Mouse (Mus musculus) 3134 (cell line): ENCODE results near the gene Zbtb32.

Experiments used
- DNase-seq: peaks from one replicate; pipeline ENCODE4 v3.0.0-alpha.2; 2011; ENCODE audit warnings: low spot score; ENCODE audit not compliant: insufficient read length; ENCODE audit errors: extremely low read depth

Gene Zbtb32

DNA sequence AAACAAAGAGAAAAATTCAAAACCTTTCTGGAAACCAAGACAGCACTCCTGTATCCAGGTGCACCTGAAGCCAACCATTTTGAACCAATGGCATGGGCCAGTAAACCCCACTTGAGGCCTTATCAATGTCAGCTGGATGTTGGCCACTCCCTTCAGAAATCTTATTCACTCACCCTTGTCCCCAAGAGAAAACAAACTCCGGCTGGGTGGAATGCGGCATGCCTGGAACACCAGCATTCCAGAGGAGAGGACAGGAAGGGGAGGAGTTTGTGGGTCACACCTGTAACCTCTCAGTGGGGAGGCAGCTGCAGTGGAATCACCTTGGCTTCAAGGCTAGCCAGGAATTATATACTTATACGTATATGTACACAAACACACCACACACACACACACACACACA is 3.9 kb upstream of the Zbtb32 start:
- no peak for DNase-seq

DNA sequence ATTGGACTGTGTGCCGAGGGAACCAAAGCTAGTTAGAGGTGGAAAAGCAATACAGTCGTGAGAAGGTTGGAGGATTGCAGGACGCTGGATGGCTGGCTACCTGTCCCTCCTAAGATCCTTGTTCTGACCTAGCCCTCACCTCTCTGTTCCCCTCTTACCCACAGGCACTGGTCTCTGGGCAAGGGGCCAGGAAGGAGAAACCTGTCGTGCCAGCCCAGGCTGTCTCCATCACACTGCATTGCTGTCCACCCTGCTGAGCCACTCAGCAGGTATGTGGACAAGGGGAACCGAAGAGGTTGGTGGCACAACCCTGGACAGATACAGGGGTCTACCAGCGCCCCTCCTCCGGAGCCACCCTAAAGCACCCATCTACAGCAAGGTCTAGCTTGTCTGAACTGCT is 1.9 kb upstream of the Zbtb32 start:
- no peak for DNase-seq

DNA sequence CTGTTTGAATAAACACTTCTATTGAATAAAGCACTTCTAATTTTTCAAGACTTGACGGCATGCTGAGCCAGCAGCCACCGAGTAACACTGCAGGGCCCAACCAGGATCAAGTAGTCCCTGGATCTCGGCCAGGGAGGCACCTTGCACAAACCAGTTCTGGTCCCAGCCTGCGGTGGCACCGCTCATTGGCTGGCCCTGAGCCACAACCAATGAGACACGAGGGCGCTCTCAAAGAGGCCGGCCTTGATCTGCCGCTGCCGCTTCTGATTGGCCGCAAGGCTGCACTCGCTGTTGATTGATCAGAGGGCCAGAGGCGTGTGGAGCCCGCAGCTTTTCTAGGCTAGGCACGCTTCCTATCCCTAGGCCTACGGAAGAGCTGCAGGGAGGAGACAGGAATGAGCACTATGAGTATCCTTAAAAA is 1.2 kb upstream of the Zbtb32 start:
- DNase-seq = no peak

DNA sequence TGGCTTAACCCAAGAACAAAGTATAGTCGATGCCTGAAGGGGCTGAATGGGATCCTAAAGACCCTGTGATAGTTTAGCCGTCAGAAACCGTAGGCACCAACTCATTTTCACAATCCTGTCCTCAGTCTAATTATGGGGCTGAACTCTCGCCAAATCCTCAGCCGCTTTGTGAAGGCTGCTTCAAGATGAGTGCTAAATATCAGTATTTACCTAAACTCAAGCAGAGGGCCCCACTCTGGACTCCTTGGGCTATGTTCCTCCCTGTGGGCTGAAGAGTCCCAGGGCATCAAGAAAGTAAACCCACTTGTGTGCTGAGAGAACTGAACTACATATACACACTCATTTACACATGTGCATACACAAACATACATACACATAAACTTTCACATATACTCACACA is 1.9 kb downstream of the Zbtb32 start:
- no peak for DNase-seq

DNA sequence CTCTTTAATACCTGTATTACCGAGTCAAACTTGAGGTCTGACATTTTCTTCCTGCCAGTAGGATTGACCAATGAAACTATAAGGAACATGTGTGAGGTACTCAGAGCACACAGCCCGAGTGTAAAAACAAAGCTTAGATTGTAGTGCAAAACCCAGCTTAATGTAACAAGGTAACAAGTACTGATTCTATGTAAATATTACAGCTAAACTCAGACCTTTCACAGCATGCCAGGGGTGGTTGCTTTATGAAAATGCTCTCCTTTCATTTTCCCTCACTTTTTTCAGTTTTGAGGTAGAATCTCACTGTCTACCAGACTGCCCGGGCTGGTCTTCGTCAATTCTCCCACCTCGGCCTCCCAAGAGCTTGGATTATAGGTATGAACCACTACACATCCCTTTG is 2.6 kb downstream of the Zbtb32 start:
- DNase-seq = no peak

DNA sequence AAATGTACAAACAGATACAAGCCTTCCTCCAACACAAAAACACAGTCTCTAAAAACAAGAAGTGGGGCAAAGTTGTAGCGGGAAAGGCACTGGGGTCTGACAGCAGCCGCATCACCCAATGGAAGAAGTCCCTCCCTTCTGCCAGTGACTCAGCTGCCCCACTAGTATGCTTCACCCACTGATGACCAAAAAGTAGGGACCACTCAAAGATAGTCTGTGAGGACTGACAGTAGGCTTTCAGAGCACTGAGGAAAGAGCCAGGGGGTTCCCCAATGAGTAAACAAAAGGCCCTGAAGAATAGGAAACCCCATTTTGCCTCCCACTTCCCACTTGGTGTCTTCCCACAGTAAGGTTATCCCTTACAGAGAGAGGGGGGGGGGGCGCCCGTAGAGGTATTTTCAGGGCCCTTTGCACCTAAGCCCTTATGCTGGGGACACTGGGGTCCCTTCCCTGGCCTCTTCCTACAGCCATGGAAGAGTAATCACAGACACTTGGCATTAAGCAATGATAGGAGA is 4.1 kb downstream of the Zbtb32 start:
- no peak for DNase-seq

DNA sequence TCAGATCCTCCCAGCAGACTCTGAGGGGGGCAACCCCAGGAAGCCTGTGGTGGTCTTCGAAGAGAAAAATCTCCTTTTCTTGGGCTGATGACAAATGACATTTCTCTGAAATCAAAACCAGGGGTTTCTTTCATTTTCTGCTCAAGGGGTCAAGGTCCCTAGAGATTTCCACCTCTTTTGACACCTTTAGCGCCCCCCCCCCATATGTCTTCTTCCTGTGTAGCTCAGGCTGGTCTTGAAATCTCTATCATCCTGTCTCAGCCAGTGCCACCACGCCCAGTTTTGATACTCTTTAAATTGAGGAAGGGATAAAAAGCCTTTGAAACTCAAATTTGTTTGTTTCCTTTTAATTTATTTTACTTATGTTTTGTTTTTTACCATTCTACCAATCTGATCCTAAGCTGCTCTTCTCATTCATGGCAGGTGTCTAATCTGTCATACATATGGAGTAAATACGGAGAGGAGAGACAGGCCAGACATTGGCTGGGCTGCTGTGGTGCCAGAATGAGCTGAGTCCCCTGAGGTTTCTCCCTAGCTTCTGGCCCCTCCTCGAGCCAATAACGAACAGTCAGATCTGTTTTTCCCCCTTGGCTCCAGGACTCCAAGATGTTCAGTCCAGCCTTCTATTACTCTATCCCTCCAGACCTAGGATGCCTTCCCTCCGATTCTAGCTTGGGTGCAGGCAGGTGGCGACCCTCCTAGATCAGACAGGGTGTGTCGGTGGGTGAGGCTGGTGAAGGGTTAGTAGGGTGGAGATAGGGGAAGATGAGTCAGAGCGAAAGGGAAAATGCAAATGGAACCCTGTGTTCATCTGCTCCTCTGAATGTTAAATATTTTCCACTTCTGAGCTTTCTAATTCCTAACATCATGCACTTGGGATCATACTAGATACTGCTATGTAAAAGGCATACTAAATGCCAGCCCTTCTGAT is 4.9 kb downstream of the Zbtb32 start:
- no peak for DNase-seq

DNA sequence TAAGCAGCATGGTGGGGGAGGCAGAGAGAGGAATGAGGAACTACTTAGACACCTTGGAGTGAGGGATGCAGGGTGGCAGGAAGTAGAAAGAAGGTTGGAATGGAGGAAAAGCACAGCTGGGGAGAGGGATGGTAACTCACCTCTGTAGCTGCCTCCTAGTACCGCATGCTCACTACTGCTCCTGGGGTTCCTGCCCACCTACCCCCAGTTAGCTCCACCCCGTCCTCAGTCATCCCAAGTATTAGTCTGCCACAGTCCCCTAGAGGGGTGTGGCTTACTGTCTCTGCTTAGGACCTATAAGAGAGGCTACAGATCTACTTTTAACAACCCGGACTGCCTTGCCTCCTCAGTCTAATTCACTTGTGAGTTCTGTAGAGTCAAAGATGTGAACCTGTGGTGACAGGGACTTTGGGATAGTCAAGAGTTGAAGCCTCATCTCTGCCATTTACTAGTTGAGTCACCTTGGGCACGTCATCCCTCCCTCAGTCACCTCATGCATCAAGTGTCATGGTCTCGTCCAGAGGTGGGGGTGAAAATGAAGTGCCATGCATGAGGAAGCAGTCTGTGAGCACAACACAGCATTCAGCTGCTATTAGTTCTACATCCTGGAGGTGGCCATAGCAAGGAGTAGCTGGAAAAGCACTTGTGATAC is 5.8 kb downstream of the Zbtb32 start:
- no peak for DNase-seq

DNA sequence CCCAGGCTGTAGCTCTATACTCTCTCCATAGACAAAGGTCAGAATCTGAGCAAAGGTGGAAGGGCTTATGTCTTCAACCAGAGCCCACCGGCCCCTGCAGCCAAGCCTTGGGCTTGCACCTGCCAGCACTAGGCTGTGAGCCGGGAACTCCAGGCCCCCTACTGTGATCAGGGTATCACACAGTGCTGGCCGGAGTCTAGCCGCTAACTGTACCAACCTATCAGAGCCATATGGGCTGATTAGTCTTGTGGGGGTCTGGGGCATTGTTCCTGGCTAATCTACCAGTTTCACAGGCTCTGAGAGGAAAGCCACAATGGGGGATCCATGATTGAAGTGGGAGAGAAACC is 7.1 kb downstream of the Zbtb32 start:
- DNase-seq = no peak

DNA sequence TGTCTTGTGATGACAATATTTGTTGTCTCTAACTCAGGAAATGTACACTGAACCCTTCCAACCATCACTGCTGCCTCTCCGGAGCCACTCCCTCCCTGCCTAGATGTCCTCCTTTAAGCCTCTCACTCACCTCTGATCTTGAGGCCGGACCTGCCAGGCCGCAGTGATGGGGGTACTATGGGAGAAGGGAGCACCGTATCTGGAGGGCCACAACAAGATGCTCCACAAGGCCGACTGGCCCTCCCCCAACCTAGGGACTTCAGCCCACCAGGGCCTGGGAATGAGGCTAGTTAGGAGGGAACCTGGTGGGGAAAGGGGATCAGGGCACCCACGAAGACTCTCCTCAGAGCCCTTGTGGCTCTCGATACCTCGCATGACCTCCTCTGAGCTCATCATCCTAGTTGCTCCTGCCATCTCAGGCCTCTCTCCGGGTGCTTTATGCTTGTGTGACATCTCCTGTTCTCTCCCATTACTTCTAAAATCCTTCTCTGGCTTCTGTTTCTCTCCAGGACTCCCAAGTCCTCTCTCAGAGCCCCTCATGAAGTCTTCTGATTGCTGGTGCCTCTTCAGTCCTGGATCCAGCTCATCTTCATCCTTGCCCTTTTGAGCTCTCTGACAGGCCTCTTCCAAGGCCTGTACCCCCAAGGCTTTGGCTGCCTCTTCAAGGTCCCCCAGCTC is 7.6 kb downstream of the Zbtb32 start:
- no peak for DNase-seq

DNA sequence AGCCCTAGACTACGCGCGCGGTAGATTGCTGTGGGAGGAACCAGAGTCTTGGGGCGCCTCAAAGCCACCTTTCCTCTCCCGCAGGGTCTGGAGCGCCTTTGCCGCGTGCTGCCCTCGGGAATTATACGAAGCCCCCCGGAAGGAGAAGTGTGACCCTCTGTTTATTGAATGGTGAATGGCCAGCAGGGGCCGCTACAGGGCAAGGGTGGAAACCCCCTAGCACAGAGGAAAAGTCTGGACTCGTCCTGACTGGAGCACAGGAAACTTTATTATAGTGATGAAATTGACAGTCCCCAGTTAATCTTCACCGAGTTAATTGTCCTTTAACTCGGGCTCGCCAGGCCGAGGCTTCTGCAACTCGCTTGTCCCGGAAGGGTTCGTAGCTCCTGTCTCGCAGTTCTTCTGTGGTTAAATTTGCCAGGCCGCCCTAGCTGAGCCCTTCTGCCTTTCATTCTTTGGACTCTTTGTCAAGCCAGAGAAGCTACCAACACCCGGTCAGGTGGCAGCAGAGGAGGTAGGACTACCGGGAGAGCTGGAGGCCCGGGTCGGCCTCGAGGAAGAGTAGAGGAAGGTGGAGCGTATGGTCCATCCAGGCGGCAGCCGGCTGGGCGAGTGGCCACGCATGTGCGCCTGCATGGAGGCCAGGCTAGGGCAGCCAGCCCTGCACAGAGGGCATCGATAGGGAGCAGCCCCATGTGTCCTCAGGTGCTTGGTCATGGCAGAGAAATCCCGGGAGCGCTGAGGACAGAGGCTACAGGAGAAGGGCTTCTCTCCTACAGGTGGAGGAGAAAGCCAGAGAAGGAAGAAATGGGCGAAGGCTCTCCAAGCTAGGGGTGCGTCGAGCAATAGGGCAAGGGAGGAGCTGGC is 9.0 kb downstream of the Zbtb32 start:
- DNase-seq = peak; percentile 48

DNA sequence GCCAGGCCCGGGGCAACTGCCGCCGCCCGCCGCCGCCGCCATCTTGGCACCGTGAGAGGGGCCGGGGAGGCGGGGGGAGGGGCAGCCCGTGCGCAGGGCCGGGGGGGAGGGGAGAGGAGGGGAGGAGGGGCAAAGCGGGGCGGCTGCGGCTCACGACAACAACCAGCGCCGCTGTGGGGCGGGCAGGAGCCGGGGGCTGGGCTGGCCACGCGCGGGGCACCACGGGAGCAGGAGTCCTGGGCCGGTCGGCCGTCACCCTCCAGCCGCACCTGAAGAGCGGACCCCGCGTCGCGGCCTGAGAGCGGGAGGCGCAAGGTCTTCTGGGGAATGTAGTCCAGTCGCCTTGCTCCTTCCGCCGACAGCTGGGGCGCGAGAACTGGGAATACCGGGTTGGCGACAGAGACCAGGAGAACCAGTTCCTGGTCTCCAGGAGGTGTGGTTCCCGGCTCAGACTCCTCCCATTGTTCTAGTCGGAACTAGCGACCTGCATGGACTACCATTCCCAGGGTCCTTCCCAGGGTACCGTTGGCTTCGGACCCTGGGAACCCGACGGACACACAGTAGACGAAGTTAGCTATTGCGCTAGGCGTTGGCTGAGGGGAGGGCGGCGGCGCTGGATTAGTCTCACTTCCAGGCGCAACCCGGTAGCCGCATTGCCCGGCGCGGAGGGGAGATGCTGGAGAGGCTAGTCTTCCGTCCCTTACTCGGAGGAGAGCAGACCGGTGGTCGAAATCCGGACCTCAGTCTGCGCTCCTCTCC is 9.9 kb downstream of the Zbtb32 start, which contains the start of gene Kmt2b:
Gene Kmt2b (minus strand): TSS at position 51 of the 759 bp plus-strand sequence.
- peak; percentile 98 for DNase-seq

DNA sequence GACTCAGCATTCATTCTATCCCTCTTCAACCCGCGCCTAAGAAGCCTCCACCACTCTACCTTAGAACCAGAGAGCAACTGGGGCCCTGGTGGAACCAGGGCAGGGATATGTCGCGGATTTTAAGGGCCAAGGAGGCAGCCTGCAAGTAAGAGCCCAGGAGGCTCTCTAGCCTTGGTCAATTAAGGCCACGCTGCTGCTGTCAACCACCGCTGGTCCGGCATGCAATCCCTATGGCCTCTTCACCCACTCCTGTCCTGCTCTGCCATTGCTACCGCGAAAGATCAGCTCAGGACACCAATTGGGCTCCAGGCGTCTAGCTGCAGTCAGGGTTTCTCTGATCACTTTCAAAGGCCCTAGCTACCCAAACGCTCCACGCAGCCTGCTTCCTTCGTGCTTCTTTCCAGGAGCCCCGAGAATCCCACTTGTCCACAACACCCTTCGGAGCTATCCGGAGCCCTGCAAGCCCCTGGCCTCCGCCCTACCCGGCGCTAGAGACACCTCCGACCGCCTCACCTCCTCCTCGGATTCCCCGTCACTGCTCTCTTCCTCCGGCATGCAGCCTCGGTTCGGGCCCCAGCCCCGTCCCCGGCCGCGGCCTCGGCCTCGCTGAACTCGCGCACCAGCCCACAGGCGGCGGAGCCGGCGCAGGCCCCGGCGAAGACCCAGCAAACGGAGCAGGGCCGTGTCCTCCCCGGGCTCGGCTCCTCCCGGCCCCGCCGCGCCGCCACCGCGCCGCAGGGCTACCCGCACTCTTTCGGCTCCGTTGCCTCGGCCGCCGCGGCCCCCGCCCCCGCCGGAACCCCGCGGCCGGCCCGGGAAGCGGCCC is 10.7 kb downstream of the Zbtb32 start:
- DNase-seq = peak; percentile 52

DNA sequence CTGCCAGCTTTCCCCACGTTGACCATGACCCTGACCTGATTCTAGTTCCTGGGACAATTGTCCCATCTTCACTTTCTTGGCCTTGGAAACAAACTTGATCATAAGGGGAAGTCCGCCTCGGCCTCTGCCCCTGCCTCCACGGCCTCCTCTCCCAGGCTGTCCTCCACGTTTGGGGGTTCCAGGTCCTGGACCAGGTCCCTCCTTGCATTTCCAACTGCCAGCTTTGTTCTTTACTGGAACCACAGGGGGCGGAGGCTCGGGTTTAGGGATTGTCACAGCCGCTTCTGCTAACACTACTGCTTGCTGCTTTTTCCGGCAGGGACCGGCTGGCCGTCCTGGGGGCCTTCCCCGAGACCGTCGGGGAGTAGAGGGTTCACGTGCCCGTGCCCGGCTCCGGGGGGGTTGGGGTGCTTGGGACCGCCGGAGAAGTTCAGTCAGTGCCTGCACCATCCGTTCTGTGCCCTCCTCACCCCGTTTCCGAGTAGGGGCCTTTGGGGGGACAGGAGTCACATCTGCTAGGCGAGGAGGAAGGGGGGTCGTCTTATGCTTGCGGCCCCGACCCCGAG is 12.2 kb downstream of the Zbtb32 start:
- no peak for DNase-seq

DNA sequence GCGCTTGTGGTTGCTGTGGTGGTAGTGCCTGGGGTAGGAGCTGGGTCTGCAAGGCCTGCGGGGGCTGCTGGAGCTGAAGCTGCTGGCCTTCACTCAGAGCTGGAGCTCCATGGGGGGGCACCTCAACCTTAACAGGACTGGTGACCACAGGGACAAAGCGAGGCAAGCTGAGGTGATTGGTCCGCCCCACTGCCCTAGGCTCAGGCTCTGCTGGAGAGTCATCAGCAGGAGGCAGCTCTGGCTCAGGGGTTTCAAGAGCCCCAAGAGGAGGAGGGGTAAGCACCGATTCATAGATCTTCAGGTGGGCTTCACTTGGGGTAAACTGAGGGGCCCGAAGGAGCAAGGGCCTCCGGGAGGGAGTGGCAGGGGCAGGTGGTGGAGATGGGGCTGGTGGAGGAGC is 13.5 kb downstream of the Zbtb32 start:
- DNase-seq = no peak

DNA sequence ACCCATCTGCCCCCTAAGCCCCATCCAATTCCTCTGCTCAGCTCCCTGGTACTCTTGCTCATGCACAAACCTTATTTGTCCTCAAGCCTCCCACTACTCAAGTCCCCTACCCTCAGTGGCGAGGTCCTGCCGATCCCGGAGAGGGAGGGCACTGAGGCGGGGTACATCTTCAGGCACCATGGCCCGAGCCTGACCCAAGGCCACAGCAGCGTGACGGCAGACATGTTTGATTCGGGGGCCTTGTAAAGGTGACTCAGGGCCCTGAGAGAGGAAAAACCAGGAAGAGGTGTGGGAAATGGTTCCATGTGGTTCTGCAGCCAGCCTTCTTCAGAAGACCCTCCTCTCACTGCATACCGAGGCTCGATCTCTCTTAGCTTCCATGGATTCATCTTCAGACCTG is 14.4 kb downstream of the Zbtb32 start:
- DNase-seq = no peak

DNA sequence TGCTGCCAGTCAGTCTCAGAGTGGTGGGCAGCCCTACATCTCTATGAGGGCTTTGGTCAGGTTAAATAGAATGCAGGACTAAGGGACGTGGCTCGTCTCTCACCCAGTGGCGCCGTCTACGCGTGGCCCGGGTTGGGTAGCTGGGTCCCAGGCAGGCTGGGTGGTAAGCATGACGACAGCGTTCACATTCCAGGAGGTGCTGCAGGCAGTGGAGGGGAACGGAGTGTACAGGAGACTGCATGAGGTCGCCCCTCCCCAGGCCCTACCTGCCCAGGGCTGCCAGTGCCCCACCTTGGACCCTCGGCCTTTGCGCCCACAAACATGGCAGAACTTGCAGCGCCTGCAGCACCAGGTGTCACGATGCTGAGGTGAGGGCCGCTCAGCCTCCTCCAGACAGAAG is 17.2 kb downstream of the Zbtb32 start:
- DNase-seq = no peak

DNA sequence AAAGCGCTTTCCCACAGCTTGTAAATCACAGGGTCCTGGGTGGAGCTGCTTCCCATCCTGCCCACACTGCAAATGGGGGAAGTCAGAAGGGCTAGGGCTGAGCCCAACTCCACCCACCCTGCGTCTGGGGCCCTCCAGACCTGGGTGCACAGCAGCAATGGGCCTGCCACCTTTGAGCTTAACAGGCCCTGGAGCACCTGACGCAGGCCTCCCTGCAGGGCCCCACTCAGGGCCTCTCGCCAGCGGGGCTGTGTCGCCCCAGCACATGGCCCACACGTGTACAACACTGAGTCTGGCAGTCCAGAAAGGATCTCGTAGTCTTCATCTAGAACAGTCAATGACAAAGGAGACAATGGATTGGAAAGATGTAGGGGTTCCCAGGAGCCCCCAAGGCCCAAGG is 18.8 kb downstream of the Zbtb32 start:
- no peak for DNase-seq

DNA sequence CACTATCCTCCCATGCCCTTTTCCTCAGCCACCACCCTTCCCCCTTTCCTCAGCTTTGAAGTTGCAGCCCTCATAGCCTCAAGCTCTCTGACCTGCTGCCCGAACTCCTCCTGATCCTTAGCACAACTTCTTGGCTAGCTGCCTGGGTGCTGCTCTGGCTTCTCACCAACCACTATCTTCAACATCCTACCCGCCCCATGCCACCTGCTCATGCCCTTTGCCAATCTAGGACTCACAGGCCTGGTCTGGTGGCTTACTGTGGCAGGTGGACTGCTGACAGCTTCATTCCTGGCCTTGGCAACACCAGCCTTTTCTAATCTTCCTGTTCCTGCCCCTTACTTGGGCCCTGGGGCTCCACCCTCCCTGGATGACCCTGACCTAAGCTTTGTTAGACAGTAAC is 25.7 kb downstream of the Zbtb32 start:
- DNase-seq = no peak
